Mouse (Mus musculus): ENCODE data around the gene Myh6. TPM values are rescaled to one million over a fixed set of nuclear protein-coding genes. Genes with fewer than 3 reads are reported as not detected.

The Myh6 gene
- polyA plus RNA-seq, 1 experiment from 2014 or later, result 1.7 TPM

DNA sequence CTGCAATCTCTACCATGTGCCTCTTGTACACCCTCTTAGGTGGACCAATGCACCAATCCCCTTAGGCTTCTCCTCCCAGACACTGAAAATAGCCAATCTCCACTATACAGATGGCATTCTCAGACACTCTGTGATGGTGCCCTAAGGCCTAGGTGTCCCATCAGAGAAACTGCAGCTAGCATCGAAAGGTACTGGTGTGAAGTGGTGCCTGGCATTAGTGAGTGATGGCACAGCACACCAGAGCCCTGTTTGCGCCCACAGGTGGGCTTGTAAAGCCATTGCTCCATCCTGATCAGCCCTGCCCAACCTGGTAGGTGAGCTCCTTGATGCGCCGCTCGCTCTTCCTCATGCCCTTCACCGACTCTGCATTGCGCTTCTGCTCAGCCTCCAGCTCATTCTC is 22.8 kb downstream of the Myh6 start:
- H3K4me2 ChIP-seq (ENCODE audit: low read depth, low read length), result no peak overlapping the region
- H3K9me3 ChIP-seq (ENCODE audit: control insufficient read depth, low read length), result no peaks in the 10 kb centered on the region
- no peaks in the 10 kb centered on the region for H3K36me3 ChIP-seq (ENCODE audit: control insufficient read depth, insufficient read depth, low read length)
- H3K27ac ChIP-seq (ENCODE audit: low read depth, low read length), result no peak overlapping the region
- H3K4me3 ChIP-seq (ENCODE audit: low read depth, low read length), result no peak overlapping the region
- H3K4me1 ChIP-seq (ENCODE audit: control insufficient read depth, insufficient read depth, low read length), result no peaks in the 10 kb centered on the region
- 94% methylated on average over 7 of the region's 7 CpGs for WGBS
- no peak overlapping the region for H3K9ac ChIP-seq (replicated peaks; ENCODE audit: low read depth, low read length)
- no peaks in the 10 kb centered on the region for H3K27me3 ChIP-seq (ENCODE audit: control insufficient read depth, insufficient read depth, low read length)
- no peak for ATAC-seq (ENCODE audit: low read depth)

DNA sequence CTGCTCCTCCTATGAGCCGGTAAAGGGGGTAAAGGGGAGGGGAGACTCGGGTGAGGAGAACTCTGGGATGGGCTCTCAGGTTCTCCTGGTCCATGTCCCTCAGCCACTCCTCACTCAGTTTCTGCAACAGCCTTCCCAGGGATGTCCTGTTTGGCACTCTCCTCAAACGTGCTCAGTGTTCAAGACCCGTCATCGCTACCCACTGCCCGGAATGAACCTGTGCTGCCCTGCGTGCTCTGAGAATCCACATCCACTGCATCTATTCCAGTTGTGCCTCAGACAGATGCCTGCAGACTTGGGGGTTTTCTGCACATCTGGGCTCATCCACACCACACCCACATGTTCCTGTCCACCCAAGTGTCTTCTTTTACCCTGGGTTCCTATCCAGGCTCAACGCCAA is 24.2 kb downstream of the Myh6 start:
- Histone ChIP-seq H3K27me3 (ENCODE audit: control insufficient read depth, insufficient read depth, low read length) (no peaks in the 10 kb centered on the region), H3K36me3 (ENCODE audit: control insufficient read depth, insufficient read depth, low read length) (no peaks in the 10 kb centered on the region), H3K4me1 (ENCODE audit: control insufficient read depth, insufficient read depth, low read length) (no peaks in the 10 kb centered on the region), H3K9me3 (ENCODE audit: control insufficient read depth, low read length) (no peaks in the 10 kb centered on the region), H3K4me2 (ENCODE audit: low read depth, low read length) (no peak overlapping the region), H3K4me3 (ENCODE audit: low read depth, low read length) (no peak overlapping the region), H3K27ac (ENCODE audit: low read depth, low read length) (no peak overlapping the region), H3K9ac (replicated peaks; ENCODE audit: low read depth, low read length) (no peak overlapping the region)
- 83% methylated on average over 8 of the region's 8 CpGs for WGBS
- no peak for ATAC-seq (ENCODE audit: low read depth)

DNA sequence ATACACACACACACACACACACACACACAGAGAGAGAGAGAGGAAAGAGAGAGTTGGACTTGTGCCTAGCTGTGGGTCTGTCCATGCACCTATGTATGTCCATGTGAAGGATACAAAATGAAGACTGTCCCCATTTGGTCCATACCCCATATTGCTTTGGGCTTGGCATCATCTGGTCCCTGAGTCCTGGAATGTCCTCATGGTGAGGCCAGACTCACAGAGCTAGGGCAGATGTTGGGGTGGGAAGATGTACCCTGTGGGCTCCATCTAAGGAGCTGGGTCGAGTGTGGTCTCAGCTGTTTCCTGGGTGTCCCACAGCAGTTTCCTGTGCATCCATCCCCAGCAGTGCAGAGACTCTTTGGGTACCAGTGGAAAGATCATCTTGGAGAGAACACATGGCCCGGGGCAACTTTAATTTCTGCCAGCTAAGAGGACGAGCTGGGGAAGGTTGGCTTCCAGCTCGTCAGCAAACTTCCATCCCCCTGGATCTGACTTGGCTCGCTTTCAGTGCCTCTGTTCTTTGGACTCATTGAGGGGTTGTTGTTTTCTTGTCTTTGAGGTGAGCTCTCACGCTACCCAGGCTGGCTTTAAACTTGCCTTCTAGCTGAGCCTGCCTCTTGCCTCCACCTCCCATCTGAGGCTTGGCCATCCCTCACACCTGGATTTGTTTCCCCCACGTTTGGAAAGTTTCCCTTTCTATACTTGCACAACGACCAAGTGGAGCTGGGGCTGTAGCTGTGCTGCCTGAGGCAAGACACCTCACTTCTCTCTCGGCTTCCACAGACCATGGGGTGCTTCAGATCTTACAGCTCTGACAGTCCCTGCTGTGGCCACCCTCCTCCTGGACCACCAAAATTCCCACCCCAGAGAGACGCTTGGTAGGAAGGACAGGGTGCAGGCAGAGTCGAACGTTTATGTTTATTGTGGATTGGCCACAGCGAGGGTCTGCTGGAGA is 25.4 kb downstream of the Myh6 start:
- H3K36me3 ChIP-seq (ENCODE audit: control insufficient read depth, insufficient read depth, low read length), result no peaks in the 10 kb centered on the region
- H3K9ac ChIP-seq (replicated peaks; ENCODE audit: low read depth, low read length), result no peak overlapping the region
- 0 out of 2 replicates have a peak, but pooled peaks cover 4% of the 10 kb centered on the region for H3K4me1 ChIP-seq (ENCODE audit: control insufficient read depth, insufficient read depth, low read length)
- no peak overlapping the region for H3K27ac ChIP-seq (ENCODE audit: low read depth, low read length)
- no peak for ATAC-seq (ENCODE audit: low read depth)
- WGBS, result 74% methylated on average over 13 of the region's 13 CpGs
- H3K27me3 ChIP-seq (ENCODE audit: control insufficient read depth, insufficient read depth, low read length), result no peaks in the 10 kb centered on the region
- no peak overlapping the region for H3K4me2 ChIP-seq (ENCODE audit: low read depth, low read length)
- no peak overlapping the region for H3K4me3 ChIP-seq (ENCODE audit: low read depth, low read length)
- no peaks in the 10 kb centered on the region for H3K9me3 ChIP-seq (ENCODE audit: control insufficient read depth, low read length)

DNA sequence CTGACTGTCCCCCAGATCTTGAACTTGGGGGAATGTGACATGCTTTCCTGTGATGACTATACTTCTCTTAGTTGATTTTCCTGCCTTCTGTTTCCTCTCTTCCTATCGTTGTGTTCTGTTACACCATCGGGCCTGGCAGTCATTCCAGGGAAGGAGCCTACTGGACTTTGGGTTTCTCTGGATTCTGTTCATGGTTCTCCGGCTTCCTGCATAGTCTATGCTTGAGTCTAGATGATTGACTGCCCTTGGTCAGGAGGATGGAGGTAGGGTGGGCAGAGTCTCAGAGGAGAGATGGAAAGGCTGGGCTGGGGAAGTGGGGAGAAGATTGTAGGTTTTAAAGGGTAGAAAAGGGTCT is 26.6 kb downstream of the Myh6 start:
- Histone ChIP-seq H3K9ac (replicated peaks; ENCODE audit: low read depth, low read length) (no peak overlapping the region), H3K27me3 (ENCODE audit: control insufficient read depth, insufficient read depth, low read length) (no peaks in the 10 kb centered on the region), H3K27ac (ENCODE audit: low read depth, low read length) (no peak overlapping the region), H3K4me2 (ENCODE audit: low read depth, low read length) (no peak overlapping the region), H3K9me3 (ENCODE audit: control insufficient read depth, low read length) (no peaks in the 10 kb centered on the region), H3K36me3 (ENCODE audit: control insufficient read depth, insufficient read depth, low read length) (no peaks in the 10 kb centered on the region), H3K4me1 (ENCODE audit: control insufficient read depth, insufficient read depth, low read length) (0 out of 2 replicates have a peak, but pooled peaks cover 7% of the 10 kb centered on the region), H3K4me3 (ENCODE audit: low read depth, low read length) (no peak overlapping the region)
- 81% methylated on average over 3 of the region's 3 CpGs for WGBS
- no peak for ATAC-seq (ENCODE audit: low read depth)

DNA sequence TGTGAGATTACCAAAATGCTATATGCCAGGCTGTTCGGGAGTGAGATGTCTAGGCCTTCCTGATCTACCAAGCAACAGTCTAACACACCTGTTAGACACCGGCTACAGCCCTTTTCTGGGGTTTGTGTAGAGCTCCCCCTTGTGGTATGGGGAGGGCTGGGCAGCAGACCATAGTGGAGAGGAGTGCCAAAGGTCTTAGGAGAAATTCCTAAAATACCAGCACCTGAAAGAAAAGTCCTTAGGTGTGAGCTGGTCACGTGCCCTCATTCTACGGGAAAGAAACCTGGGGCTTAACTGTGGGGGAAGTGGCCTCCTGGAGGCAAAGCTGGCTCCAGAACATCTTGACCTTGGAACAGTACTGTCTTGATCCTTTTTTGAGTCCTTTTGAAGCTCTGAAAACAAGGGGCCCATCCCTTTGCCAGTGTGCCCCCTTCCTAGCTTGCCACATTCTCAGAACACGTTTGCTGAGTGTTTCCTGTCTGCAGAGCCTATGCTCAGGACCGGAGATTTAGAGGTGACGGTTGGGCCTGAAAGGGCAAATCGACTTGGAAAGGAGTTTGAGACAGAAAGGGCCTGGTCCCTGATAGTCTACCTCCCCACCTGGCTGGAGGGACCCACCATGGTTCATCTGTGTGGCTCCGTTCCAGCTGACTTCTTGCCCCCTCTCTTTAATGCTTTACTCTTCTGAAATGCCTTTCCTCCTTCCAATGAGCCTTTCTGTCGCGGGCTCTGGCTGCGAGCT is 27.1 kb downstream of the Myh6 start:
- WGBS, result 55% methylated on average over 12 of the region's 12 CpGs
- no peak overlapping the region for H3K4me2 ChIP-seq (ENCODE audit: low read depth, low read length)
- no peak for ATAC-seq (ENCODE audit: low read depth)
- H3K4me3 ChIP-seq (ENCODE audit: low read depth, low read length), result no peak overlapping the region
- H3K27ac ChIP-seq (ENCODE audit: low read depth, low read length), result no peak overlapping the region
- 0 out of 2 replicates have a peak, but pooled peaks cover 7% of the 10 kb centered on the region for H3K4me1 ChIP-seq (ENCODE audit: control insufficient read depth, insufficient read depth, low read length)
- H3K9ac ChIP-seq (replicated peaks; ENCODE audit: low read depth, low read length), result no peak overlapping the region
- H3K36me3 ChIP-seq (ENCODE audit: control insufficient read depth, insufficient read depth, low read length), result no peaks in the 10 kb centered on the region
- no peaks in the 10 kb centered on the region for H3K9me3 ChIP-seq (ENCODE audit: control insufficient read depth, low read length)
- no peaks in the 10 kb centered on the region for H3K27me3 ChIP-seq (ENCODE audit: control insufficient read depth, insufficient read depth, low read length)

DNA sequence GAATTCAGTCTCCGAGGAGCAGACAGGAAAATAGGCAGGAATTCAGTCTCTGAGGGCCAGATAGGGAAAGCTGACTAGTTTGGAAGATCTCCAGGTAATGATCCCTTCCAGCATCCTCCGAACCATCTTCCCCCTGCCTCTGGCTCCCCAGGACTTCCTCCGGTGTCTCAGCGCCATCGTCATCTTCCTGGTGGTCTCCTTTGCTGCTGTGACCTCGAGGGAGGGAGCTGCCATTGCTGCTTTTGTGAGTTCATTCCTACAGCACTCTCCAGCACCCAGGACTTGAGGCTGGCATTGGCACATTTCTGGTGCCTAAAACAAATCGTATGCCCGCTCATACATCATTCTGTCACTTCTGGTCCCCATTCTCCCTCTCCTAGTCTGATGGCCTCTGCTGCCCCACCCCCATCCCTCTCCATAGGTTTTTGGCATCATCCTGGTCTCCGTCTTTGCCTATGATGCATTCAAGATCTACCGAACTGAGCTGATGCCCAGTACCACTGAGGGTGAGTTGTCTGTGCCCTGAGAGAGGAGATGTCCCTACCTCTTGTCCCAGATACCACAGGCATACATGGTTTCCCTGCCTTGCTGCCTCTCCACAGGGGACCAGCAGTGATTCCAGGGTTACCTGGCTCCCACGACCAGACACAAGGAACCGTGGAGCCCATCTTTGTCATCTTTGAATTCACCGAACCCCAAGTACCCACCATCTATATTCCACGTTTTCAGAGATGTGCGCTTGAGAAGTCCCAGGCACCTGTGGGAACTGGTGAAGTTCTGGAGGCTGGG is 28.1 kb downstream of the Myh6 start:
- no peak for ATAC-seq (ENCODE audit: low read depth)
- Histone ChIP-seq H3K4me2 (ENCODE audit: low read depth, low read length) (no peak overlapping the region), H3K36me3 (ENCODE audit: control insufficient read depth, insufficient read depth, low read length) (no peaks in the 10 kb centered on the region), H3K4me1 (ENCODE audit: control insufficient read depth, insufficient read depth, low read length) (0 out of 2 replicates have a peak, but pooled peaks cover 7% of the 10 kb centered on the region), H3K27ac (ENCODE audit: low read depth, low read length) (no peak overlapping the region), H3K9me3 (ENCODE audit: control insufficient read depth, low read length) (no peaks in the 10 kb centered on the region), H3K9ac (replicated peaks; ENCODE audit: low read depth, low read length) (no peak overlapping the region), H3K4me3 (ENCODE audit: low read depth, low read length) (no peak overlapping the region), H3K27me3 (ENCODE audit: control insufficient read depth, insufficient read depth, low read length) (no peaks in the 10 kb centered on the region)
- 82% methylated on average over 15 of the region's 15 CpGs for WGBS

DNA sequence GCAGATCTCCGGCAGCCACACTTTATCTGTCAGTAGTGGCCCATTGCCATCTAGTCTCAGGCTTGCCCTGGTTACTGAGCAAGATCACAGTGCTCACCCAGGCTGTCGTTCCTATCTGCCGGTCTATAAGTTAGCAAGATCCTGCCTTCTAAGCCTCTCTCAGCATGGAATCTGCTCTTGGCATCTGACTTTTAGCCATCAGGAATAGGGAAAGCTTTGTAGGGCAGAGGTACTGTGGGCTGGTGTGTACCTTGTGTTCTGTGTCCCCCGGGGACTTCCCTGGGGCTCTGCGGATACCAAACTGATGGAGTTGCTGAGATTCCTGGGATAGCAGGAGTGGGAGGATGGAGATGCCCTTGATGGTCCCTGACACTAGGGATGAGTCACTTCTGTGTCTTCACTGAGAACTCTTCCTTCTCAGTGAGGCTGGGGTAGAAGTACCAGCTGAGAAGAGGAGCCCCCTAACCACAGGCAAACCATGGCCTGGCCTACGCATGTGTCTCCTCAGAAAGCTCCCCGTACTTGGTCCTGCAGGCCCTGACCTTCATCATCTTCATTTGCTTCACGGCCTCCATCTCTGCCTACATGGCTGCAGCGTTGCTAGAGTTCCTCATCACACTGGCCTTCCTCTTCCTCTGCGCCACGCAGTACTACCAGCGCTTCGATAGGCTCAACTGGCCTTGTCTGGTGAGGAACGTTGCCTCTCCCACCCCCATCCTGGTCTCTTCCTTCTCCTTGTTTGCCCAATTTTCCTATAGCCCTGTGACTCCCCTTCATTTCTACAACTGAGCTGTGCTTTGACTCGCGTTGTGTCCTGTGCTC is 29.2 kb downstream of the Myh6 start:
- 90% methylated on average over 16 of the region's 16 CpGs for WGBS
- Histone ChIP-seq H3K27me3 (ENCODE audit: control insufficient read depth, insufficient read depth, low read length) (no peaks in the 10 kb centered on the region), H3K27ac (ENCODE audit: low read depth, low read length) (no peak overlapping the region), H3K36me3 (ENCODE audit: control insufficient read depth, insufficient read depth, low read length) (no peaks in the 10 kb centered on the region), H3K4me3 (ENCODE audit: low read depth, low read length) (no peak overlapping the region), H3K9me3 (ENCODE audit: control insufficient read depth, low read length) (no peaks in the 10 kb centered on the region), H3K9ac (replicated peaks; ENCODE audit: low read depth, low read length) (no peak overlapping the region), H3K4me1 (ENCODE audit: control insufficient read depth, insufficient read depth, low read length) (0 out of 2 replicates have a peak, but pooled peaks cover 7% of the 10 kb centered on the region), H3K4me2 (ENCODE audit: low read depth, low read length) (no peak overlapping the region)
- ATAC-seq (ENCODE audit: low read depth), result no peak

DNA sequence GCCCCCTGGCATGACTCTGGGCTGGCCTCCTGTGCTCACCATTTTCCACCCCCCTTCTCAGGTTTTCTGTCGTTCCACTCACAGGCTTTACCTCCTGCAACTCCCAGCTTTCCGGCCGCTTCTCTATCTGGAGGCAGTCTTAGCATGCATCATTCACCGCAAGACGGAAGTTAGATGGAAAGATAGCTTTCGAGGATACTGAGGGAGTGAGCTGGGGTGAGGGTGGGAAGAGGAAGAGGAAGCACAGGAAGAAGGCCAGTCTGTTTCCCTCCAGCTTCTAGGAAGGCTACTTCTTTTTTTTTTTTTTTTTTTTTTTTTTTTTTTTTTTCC is 29.9 kb downstream of the Myh6 start:
- no peak for ATAC-seq (ENCODE audit: low read depth)
- no peaks in the 10 kb centered on the region for H3K9me3 ChIP-seq (ENCODE audit: control insufficient read depth, low read length)
- 68% methylated on average over 6 of the region's 6 CpGs for WGBS
- H3K9ac ChIP-seq (replicated peaks; ENCODE audit: low read depth, low read length), result no peak overlapping the region
- H3K27ac ChIP-seq (ENCODE audit: low read depth, low read length), result peak overlapping the region; percentile 55
- H3K4me3 ChIP-seq (ENCODE audit: low read depth, low read length), result no peak overlapping the region
- no peaks in the 10 kb centered on the region for H3K36me3 ChIP-seq (ENCODE audit: control insufficient read depth, insufficient read depth, low read length)
- H3K4me1 ChIP-seq (ENCODE audit: control insufficient read depth, insufficient read depth, low read length), result 0 out of 2 replicates have a peak, but pooled peaks cover 7% of the 10 kb centered on the region
- H3K4me2 ChIP-seq (ENCODE audit: low read depth, low read length), result peak overlapping the region; percentile 8; the same call in 1 of the 2 replicates
- no peaks in the 10 kb centered on the region for H3K27me3 ChIP-seq (ENCODE audit: control insufficient read depth, insufficient read depth, low read length)

All from neural tube, embryonic 14.5 days (tissue).